Comparison of ENCODE assay signal across 25 mouse cellular contexts in genomic region chr17:86929981-86930380, GRCm38 (mm10). TPM values are rescaled to one million over a fixed set of nuclear protein-coding genes. Genes with fewer than 3 reads are reported as not detected.
DNase-seq lines count a peak whose midpoint lies in the region; ATAC-seq and TF ChIP-seq lines count a peak whose summit lies in the region.
"Had no signal": no experiment of that assay in that cellular context is flagged by ENCODE, and none has a peak within 500 bp of the region (broad histone marks: within the 10 kb centered on the region; RNA-seq: fewer than 3 reads in every experiment).

No protein-coding gene starts in this region.

- intact Hi-C loops in left cerebral cortex, postnatal 4 days (cut with DNase I): no loop called here
- intact Hi-C loops in left cerebral cortex, adult 2 months (cut with DNase I): no loop called here

- no peak overlapping the region for H3K9ac ChIP-seq in forebrain, embryonic 14.5 days (ENCODE audit: low read length)
- H3K9ac ChIP-seq in forebrain, embryonic 13.5 days: no peak overlapping the region
- H3K9ac ChIP-seq in midbrain, postnatal 0 days (replicated peaks; ENCODE audit: low read length, poor library complexity, severe bottlenecking): no peak overlapping the region
- no peak overlapping the region for H3K9ac ChIP-seq in midbrain, embryonic 13.5 days (replicated peaks)
- H3K9ac ChIP-seq: forebrain, postnatal 0 days; hindbrain, embryonic 12.5 days had no signal

- H3K9me3 ChIP-seq in forebrain, embryonic 14.5 days (replicated peaks; ENCODE audit: control insufficient read depth, low read length): no peaks in the 10 kb centered on the region
- H3K9me3 ChIP-seq in forebrain, embryonic 13.5 days (replicated peaks): peaks cover 13% of the 10 kb centered on the region
- H3K9me3 ChIP-seq in midbrain, postnatal 0 days (ENCODE audit: low read length): peaks cover 6% of the 10 kb centered on the region
- peaks cover 12% of the 10 kb centered on the region for H3K9me3 ChIP-seq in midbrain, embryonic 13.5 days

- 0 out of 2 replicates have a peak, but pooled peaks cover 2% of the 10 kb centered on the region for H3K4me1 ChIP-seq in forebrain, embryonic 14.5 days (ENCODE audit: control insufficient read depth, insufficient read depth, low read length)
- H3K4me1 ChIP-seq in forebrain, embryonic 13.5 days: peaks cover 15% of the 10 kb centered on the region
- H3K4me1 ChIP-seq in midbrain, postnatal 0 days (ENCODE audit: insufficient read depth, low read length): peaks cover 9% of the 10 kb centered on the region
- peaks cover 13% of the 10 kb centered on the region for H3K4me1 ChIP-seq in midbrain, embryonic 13.5 days (replicated peaks)

- H3K36me3 ChIP-seq in forebrain, embryonic 14.5 days (ENCODE audit: control insufficient read depth, insufficient read depth, low read length): no peaks in the 10 kb centered on the region
- H3K36me3 ChIP-seq in forebrain, embryonic 13.5 days (ENCODE audit: poor library complexity, severe bottlenecking): no peaks in the 10 kb centered on the region
- no peaks in the 10 kb centered on the region for H3K36me3 ChIP-seq in midbrain, postnatal 0 days (ENCODE audit: insufficient read depth, low read length)
- no peaks in the 10 kb centered on the region for H3K36me3 ChIP-seq in midbrain, embryonic 13.5 days
- H3K36me3 ChIP-seq: hindbrain, embryonic 12.5 days had no signal

- H3K4me3 ChIP-seq in forebrain, embryonic 14.5 days (ENCODE audit: low read depth, low read length): no peak overlapping the region
- H3K4me3 ChIP-seq in forebrain, embryonic 13.5 days: no peak overlapping the region
- no peak overlapping the region for H3K4me3 ChIP-seq in left cerebral cortex, adult 2 months
- H3K4me3 ChIP-seq in midbrain, postnatal 0 days (ENCODE audit: low read depth, low read length): no peak overlapping the region
- H3K4me3 ChIP-seq in midbrain, embryonic 13.5 days (replicated peaks): no peak overlapping the region
- H3K4me3 ChIP-seq: heart, adult 2 months; hindbrain, embryonic 12.5 days had no signal

- H3K27ac ChIP-seq in forebrain, embryonic 14.5 days (ENCODE audit: low read depth, low read length): no peak overlapping the region
- H3K27ac ChIP-seq in forebrain, embryonic 13.5 days: no peak overlapping the region
- H3K27ac ChIP-seq in left cerebral cortex, adult 2 months: no peak overlapping the region
- H3K27ac ChIP-seq in midbrain, postnatal 0 days (ENCODE audit: low read depth, low read length): no peak overlapping the region
- H3K27ac ChIP-seq in midbrain, embryonic 13.5 days: no peak overlapping the region
- H3K27ac ChIP-seq: heart, adult 2 months; hindbrain, embryonic 12.5 days had no signal

- H3K4me2 ChIP-seq in forebrain, embryonic 14.5 days (ENCODE audit: low read length): no peak overlapping the region
- no peak overlapping the region for H3K4me2 ChIP-seq in forebrain, embryonic 13.5 days
- H3K4me2 ChIP-seq in midbrain, postnatal 0 days (ENCODE audit: low read depth, low read length, poor library complexity, severe bottlenecking): no peak overlapping the region
- H3K4me2 ChIP-seq in midbrain, embryonic 13.5 days (replicated peaks): no peak overlapping the region
- H3K4me2 ChIP-seq: heart, embryonic 11.5 days; hindbrain, embryonic 12.5 days had no signal

- H3K27me3 ChIP-seq in forebrain, embryonic 14.5 days (replicated peaks; ENCODE audit: control insufficient read depth, insufficient read depth, low read length): no peaks in the 10 kb centered on the region
- peaks cover 2% of the 10 kb centered on the region; the same call in 1 of the 2 replicates for H3K27me3 ChIP-seq in forebrain, embryonic 13.5 days
- no peaks in the 10 kb centered on the region; the same call in 1 of the 2 replicates for H3K27me3 ChIP-seq in midbrain, postnatal 0 days (ENCODE audit: insufficient read depth, low read length)
- no peaks in the 10 kb centered on the region for H3K27me3 ChIP-seq in midbrain, embryonic 13.5 days
- H3K27me3 ChIP-seq: CH12.LX; hindbrain, embryonic 12.5 days had no signal

- DNase-seq in forebrain, embryonic 14.5 days (ENCODE audit: low spot score): peak; percentile 51
- peak; percentile 55 for DNase-seq in left cerebral cortex, postnatal 4 days
- no peak for DNase-seq in left cerebral cortex, adult 2 months (ENCODE audit: extremely low spot score in 1 of 2, low spot score in 2 of 2)
- DNase-seq in midbrain, postnatal 0 days (ENCODE audit: low spot score): peak; percentile 51
- DNase-seq in embryo, embryonic 10.5 days (ENCODE audit: low spot score): no peak
- DNase-seq: adrenal gland, adult 8-10 months; adrenal gland, postnatal 36 days; cerebellum, adult 11-12 months; cerebellum, adult 9-10 months; cerebellum, postnatal 36 days; forebrain, postnatal 0 days; gastrocnemius, postnatal 14 days; heart, adult 2 months had no signal

- no peak for TF ChIP-seq CTCF in left cerebral cortex, adult 2 months (IDR thresholded peaks at IDR 0.05)
- no peak for TF ChIP-seq CTCF in midbrain, postnatal 0 days (IDR thresholded peaks at IDR 0.05)

- no peak for ATAC-seq in forebrain, embryonic 14.5 days
- ATAC-seq in forebrain, embryonic 13.5 days: no peak
- no peak for ATAC-seq in midbrain, postnatal 0 days (ENCODE audit: low FRiP score)
- no peak for ATAC-seq in midbrain, embryonic 13.5 days
- ATAC-seq: forebrain, postnatal 0 days; hindbrain, embryonic 16.5 days had no signal

RNA-seq across cellular contexts. Expression of gene Tmem247, which starts 12.8 kb away (rescaled TPM):
- not detected in 2 replicates for polyA plus RNA-seq in forebrain, embryonic 14.5 days (2014; fragmentation: Nextera tagmentation; extraction: Ambion mirVana)
- polyA plus RNA-seq in forebrain, embryonic 13.5 days (2015; fragmentation: Nextera tagmentation; extraction: Ambion mirVana): not detected in 2 replicates
- not detected for total RNA-seq in left cerebral cortex, postnatal 4 days (2021)
- total RNA-seq in left cerebral cortex, adult 2 months (2021): not detected
- total RNA-seq in midbrain, postnatal 0 days (2014; rRNA removed): not detected in 2 replicates
- not detected in 2 replicates for polyA plus RNA-seq in midbrain, postnatal 0 days (2015; fragmentation: Nextera tagmentation; extraction: Ambion mirVana)
- polyA plus RNA-seq in midbrain, embryonic 13.5 days (2015; fragmentation: Nextera tagmentation; extraction: Ambion mirVana): not detected in 2 replicates
- total RNA-seq: adrenal gland, adult 8-10 months; adrenal gland, postnatal 36 days; CH12.LX; forebrain, postnatal 0 days; gastrocnemius, adult 18-20 months; gastrocnemius, postnatal 14 days; heart, adult 2 months; heart, postnatal 25 days had no signal
- polyA plus RNA-seq: embryonic facial prominence, embryonic 11.5 days; forebrain, embryonic 11.5 days; forebrain, postnatal 0 days; heart, adult 2 months; heart, embryonic 11.5 days; heart, embryonic 16.5 days; hindbrain, embryonic 12.5 days; hindbrain, embryonic 16.5 days; intestine, embryonic 14.5 days had no signal

RNA-seq across cellular contexts. Expression of gene Atp6v1e2, which starts 17.7 kb away (rescaled TPM):
- not detected in 2 replicates for polyA plus RNA-seq in forebrain, embryonic 14.5 days (2014; fragmentation: Nextera tagmentation; extraction: Ambion mirVana)
- polyA plus RNA-seq in forebrain, embryonic 13.5 days (2015; fragmentation: Nextera tagmentation; extraction: Ambion mirVana): not detected in 2 replicates
- not detected for total RNA-seq in left cerebral cortex, postnatal 4 days (2021)
- total RNA-seq in left cerebral cortex, adult 2 months (2021): not detected
- not detected in 2 replicates for total RNA-seq in midbrain, postnatal 0 days (2014; rRNA removed)
- 0.33 TPM in 1 of 2 replicates, not detected in the other for polyA plus RNA-seq in midbrain, postnatal 0 days (2015; fragmentation: Nextera tagmentation; extraction: Ambion mirVana)
- polyA plus RNA-seq in midbrain, embryonic 13.5 days (2015; fragmentation: Nextera tagmentation; extraction: Ambion mirVana): not detected in 2 replicates
- total RNA-seq: adrenal gland, adult 8-10 months; adrenal gland, postnatal 36 days; CH12.LX; forebrain, postnatal 0 days; gastrocnemius, adult 18-20 months; gastrocnemius, postnatal 14 days; heart, adult 2 months; heart, postnatal 25 days had no signal
- polyA plus RNA-seq: embryonic facial prominence, embryonic 11.5 days; forebrain, embryonic 11.5 days; heart, adult 2 months; heart, embryonic 11.5 days; heart, embryonic 16.5 days; hindbrain, embryonic 12.5 days; intestine, embryonic 14.5 days had no signal

RNA-seq across cellular contexts. Expression of gene Rhoq, which starts 32.9 kb away (rescaled TPM):
- polyA plus RNA-seq in forebrain, embryonic 14.5 days (2014; fragmentation: Nextera tagmentation; extraction: Ambion mirVana): 5.2 and 6.2 TPM in 2 replicates
- 5.1 and 5.7 TPM in 2 replicates for polyA plus RNA-seq in forebrain, embryonic 13.5 days (2015; fragmentation: Nextera tagmentation; extraction: Ambion mirVana)
- total RNA-seq in left cerebral cortex, postnatal 4 days (2021): 10 to 100 TPM; 26.3 to 30.1 TPM
- 10 to 100 TPM; 35.6 to 45.0 TPM for total RNA-seq in left cerebral cortex, adult 2 months (2021)
- 23.1 and 26.3 TPM in 2 replicates for total RNA-seq in midbrain, postnatal 0 days (2014; rRNA removed)
- polyA plus RNA-seq in midbrain, postnatal 0 days (2015; fragmentation: Nextera tagmentation; extraction: Ambion mirVana): 4.3 and 5.1 TPM in 2 replicates
- 6.5 and 7.0 TPM in 2 replicates for polyA plus RNA-seq in midbrain, embryonic 13.5 days (2015; fragmentation: Nextera tagmentation; extraction: Ambion mirVana)

Comparison
In these comparisons a context has a peak if more than half of its experiments do, and no peak if none do; other contexts are left out.
1. DNase-seq: peak in forebrain, embryonic 14.5 days (single experiment), left cerebral cortex, postnatal 4 days (single experiment) and midbrain, postnatal 0 days (single experiment); none in left cerebral cortex, adult 2 months (0 of 2) and embryo, embryonic 10.5 days (single experiment).